Mouse (Mus musculus): ENCODE measurements around the gene Cfl1. TPM values are rescaled to one million over a fixed set of nuclear protein-coding genes. Genes with fewer than 3 reads are reported as not detected.

Cfl1 gene
- total RNA-seq, 2 experiments from 2014 or later = 1,767 to 1,844 TPM

- DNase-seq (ENCODE audit: low spot score in 2 of 2) = no peak
Measured at GRCm38 (mm10) chr19:5463212-5463611, 27.0 kb upstream of the Cfl1 start.

GRCm38 (mm10) chr19:5463791-5464562 is 26.3 kb upstream of the Cfl1 start:
- intact Hi-C loops (cut with DNase I) = loop anchor here (5.0 kb wide), 1 partner anchor 103 kb away; the partner anchor contains the start of gene Ap5b1
- peak in 1 of 2 experiments; percentile 64 for DNase-seq (ENCODE audit: low spot score in 2 of 2)

More at GRCm38 (mm10) chr19:5463212-5463611, 27.0 kb upstream of the Cfl1 start:
- intact Hi-C loops (cut with DNase I) = loop anchor here (5.0 kb wide), 1 partner anchor 104 kb away; the partner anchor contains the start of gene Ap5b1

- intact Hi-C loops (cut with DNase I) = no loop called here
- no peak for DNase-seq (ENCODE audit: low spot score in 2 of 2)
Measured at GRCm38 (mm10) chr19:5465037-5465436, 25.2 kb upstream of the Cfl1 start.

GRCm38 (mm10) chr19:5466916-5467500 is 23.2 kb upstream of the Cfl1 start:
- intact Hi-C loops (cut with DNase I) = no loop called here
- DNase-seq (ENCODE audit: low spot score in 2 of 2) = no peak

- peak in 1 of 2 experiments; percentile 54 for DNase-seq (ENCODE audit: low spot score in 2 of 2)
- intact Hi-C loops (cut with DNase I) = no loop called here
Measured at GRCm38 (mm10) chr19:5468374-5468773, 21.9 kb upstream of the Cfl1 start, which contains the start of gene Ctsw. TSS of gene Ctsw (minus strand) at chr19:5468507.

- DNase-seq (ENCODE audit: low spot score in 2 of 2) = no peak
- intact Hi-C loops (cut with DNase I) = no loop called here
Measured at GRCm38 (mm10) chr19:5471846-5472245, 18.4 kb upstream of the Cfl1 start.

- intact Hi-C loops (cut with DNase I) = no loop called here
- no peak for DNase-seq (ENCODE audit: low spot score in 2 of 2)
Measured at GRCm38 (mm10) chr19:5472857-5473256, 17.4 kb upstream of the Cfl1 start.

GRCm38 (mm10) chr19:5473720-5474119 is 16.5 kb upstream of the Cfl1 start, which contains the start of gene Efemp2:
TSS of gene Efemp2 (plus strand) at chr19:5473954.
- intact Hi-C loops (cut with DNase I) = no loop called here
- DNase-seq (ENCODE audit: low spot score in 2 of 2) = peak; percentile 50 to 71

GRCm38 (mm10) chr19:5474281-5475068 is 15.8 kb upstream of the Cfl1 start:
- DNase-seq (ENCODE audit: low spot score in 2 of 2) = no peak
- intact Hi-C loops (cut with DNase I) = no loop called here

- DNase-seq (ENCODE audit: low spot score in 2 of 2) = no peak
- intact Hi-C loops (cut with DNase I) = no loop called here
Measured at GRCm38 (mm10) chr19:5475069-5475714, 15.1 kb upstream of the Cfl1 start.

GRCm38 (mm10) chr19:5477004-5477667 is 13.1 kb upstream of the Cfl1 start:
- peak; percentile 47 to 64 for DNase-seq (ENCODE audit: low spot score in 2 of 2)
- intact Hi-C loops (cut with DNase I) = no loop called here

- intact Hi-C loops (cut with DNase I) = no loop called here
- DNase-seq (ENCODE audit: low spot score in 2 of 2) = no peak
Measured at GRCm38 (mm10) chr19:5477668-5478300, 12.5 kb upstream of the Cfl1 start.

- no peak for DNase-seq (ENCODE audit: low spot score in 2 of 2)
- intact Hi-C loops (cut with DNase I) = no loop called here
Measured at GRCm38 (mm10) chr19:5480016-5480415, 10.2 kb upstream of the Cfl1 start.

- no peak for DNase-seq (ENCODE audit: low spot score in 2 of 2)
- intact Hi-C loops (cut with DNase I) = no loop called here
Measured at GRCm38 (mm10) chr19:5481398-5481797, 8.9 kb upstream of the Cfl1 start.

- DNase-seq (ENCODE audit: low spot score in 2 of 2) = no peak
- intact Hi-C loops (cut with DNase I) = no loop called here
Measured at GRCm38 (mm10) chr19:5483386-5484359, 6.6 kb upstream of the Cfl1 start.

GRCm38 (mm10) chr19:5484496-5484895 is 5.8 kb upstream of the Cfl1 start:
- intact Hi-C loops (cut with DNase I) = no loop called here
- DNase-seq (ENCODE audit: low spot score in 2 of 2) = no peak

GRCm38 (mm10) chr19:5485371-5485770 is 4.9 kb upstream of the Cfl1 start:
- DNase-seq (ENCODE audit: low spot score in 2 of 2) = no peak
- intact Hi-C loops (cut with DNase I) = no loop called here

All from left cerebral cortex, postnatal 14 days (tissue).